Mouse (Mus musculus) liver, postnatal 0 days (tissue): Measurements from ENCODE around the gene Tubgcp3. TPM values are rescaled to one million over a fixed set of nuclear protein-coding genes. Genes with fewer than 3 reads are reported as not detected.
"Not testable (repeated sequence)": the region's sequence is repeated elsewhere in the genome, so short reads cannot be mapped to it uniquely, and the experiment has no call there.

Source experiments
- ATAC-seq: fragments of 200-750 bp; cut with Nextera tagmentation; 2 replicates; pipeline ENCODE4 v1.8.0; 2017; ENCODE audit warnings: mild to moderate bottlenecking, moderate library complexity
- DNase-seq: peaks from one replicate; pipeline ENCODE4 v3.0.0-alpha.2; 2016
- H3K27ac ChIP-seq: fragments of 300-500 bp; sonication (generic); 2 replicates; pipeline ENCODE4 v1.5.1; 2014; ENCODE audit warnings: antibody characterized with exemption, moderate library complexity, mild to moderate bottlenecking, low read depth
- H3K27me3 ChIP-seq: fragments of 300-500 bp; sonication (generic); 2 replicates; pipeline ENCODE4 v1.6.1; 2014; ENCODE audit warnings: low read length, control low read depth, mixed read lengths; ENCODE audit not compliant: insufficient read depth
- H3K36me3 ChIP-seq: fragments of 300-500 bp; sonication (generic); replicated peaks from 2 replicates; pipeline ENCODE4 v1.6.1; 2014; ENCODE audit warnings: mild to moderate bottlenecking, control low read depth, low read length, moderate library complexity, mixed read lengths; ENCODE audit not compliant: insufficient read depth
- H3K4me1 ChIP-seq: fragments of 300-500 bp; sonication (generic); 2 replicates; pipeline ENCODE4 v1.6.1; 2014; ENCODE audit warnings: antibody characterized with exemption, mild to moderate bottlenecking, control low read depth; ENCODE audit not compliant: insufficient read depth
- H3K4me2 ChIP-seq: fragments of 300-500 bp; sonication (generic); 2 replicates; pipeline ENCODE4 v1.6.1; 2014; ENCODE audit warnings: low read depth, mild to moderate bottlenecking, low read length, moderate library complexity, mixed read lengths
- H3K4me3 ChIP-seq: fragments of 300-500 bp; sonication (generic); 2 replicates; pipeline ENCODE4 v1.5.1; 2014; ENCODE audit warnings: low read depth, low read length
- H3K9ac ChIP-seq: fragments of 300-500 bp; sonication (generic); replicated peaks from 2 replicates; pipeline ENCODE4 v1.6.1; 2014; ENCODE audit warnings: mild to moderate bottlenecking, moderate library complexity
- H3K9me3 ChIP-seq: fragments of 300-500 bp; sonication (generic); 2 replicates; pipeline ENCODE4 v1.6.1; 2016; ENCODE audit warnings: mild to moderate bottlenecking, control low read depth, low read length, mixed read lengths
- CTCF ChIP-seq: sonication (generic); IDR thresholded peaks from 2 replicates; pipeline ENCODE4 v1.5.1; 2016; ENCODE audit warnings: antibody characterized with exemption, low read depth
- EP300 ChIP-seq: IDR thresholded peaks from 2 replicates; pipeline ENCODE4 v1.6.1; 2016; ENCODE audit warnings: antibody characterized with exemption, low read depth, mild to moderate bottlenecking
- WGBS: fragments of 180-500 bp; shearing (Covaris S2); extraction: QIAGEN DNeasy Blood & Tissue Kit; methylation state at CpG from one replicate; pipeline ENCODE4 v1.1.7; 2014; ENCODE audit not compliant: insufficient replicate concordance; 5-methylcytosine and 5-hydroxymethylcytosine counted together
- polyA plus RNA-seq: library from polyadenylated mRNA; unstranded; fragments of >200 nt; fragmentation: Nextera tagmentation; extraction: Ambion mirVana; gene quantifications from 2 replicates; pipeline ENCODE4 v1.2.1, GENCODE M21; 2015

Gene Tubgcp3
- polyA plus RNA-seq, 1 experiment from 2014 or later = 10.9 TPM

GRCm38 (mm10) chr8:12625890-12626289 lies 46.2 kb downstream of the Tubgcp3 start:
- H3K4me2 ChIP-seq = no peak overlapping the region
- DNase-seq = no peak
- peaks cover 3% of the 10 kb centered on the region; the same call in 1 of the 2 replicates for H3K9me3 ChIP-seq
- no peak for ATAC-seq
- peaks cover 72% of the 10 kb centered on the region for H3K36me3 ChIP-seq
- no peaks in the 10 kb centered on the region for H3K4me1 ChIP-seq
- 89% methylated on average over 5 of the region's 5 CpGs for WGBS
- H3K9ac ChIP-seq = no peak overlapping the region
- no peak overlapping the region for H3K27ac ChIP-seq
- H3K27me3 ChIP-seq = no peaks in the 10 kb centered on the region
- H3K4me3 ChIP-seq = no peak overlapping the region
- TF ChIP-seq CTCF (no peak), EP300 (no peak)

- TF ChIP-seq CTCF (no peak), EP300 (no peak)
- no peak overlapping the region for H3K9ac ChIP-seq
- 92% methylated on average over 18 of the region's 18 CpGs for WGBS
- H3K27ac ChIP-seq = no peak overlapping the region
- no peak for DNase-seq
- no peaks in the 10 kb centered on the region for H3K4me1 ChIP-seq
- no peaks in the 10 kb centered on the region for H3K27me3 ChIP-seq
- peaks cover 3% of the 10 kb centered on the region; the same call in 1 of the 2 replicates for H3K9me3 ChIP-seq
- no peak overlapping the region for H3K4me3 ChIP-seq
- ATAC-seq = no peak
- peaks cover 53% of the 10 kb centered on the region for H3K36me3 ChIP-seq
- H3K4me2 ChIP-seq = no peak overlapping the region
Observed at GRCm38 (mm10) chr8:12621550-12622222, 50.4 kb downstream of the Tubgcp3 start.

GRCm38 (mm10) chr8:12617369-12617768 lies 54.7 kb downstream of the Tubgcp3 start:
- H3K27me3 ChIP-seq, H3K4me2 ChIP-seq, H3K4me3 ChIP-seq, ATAC-seq, H3K27ac ChIP-seq, H3K9me3 ChIP-seq, H3K4me1 ChIP-seq, DNase-seq, H3K9ac ChIP-seq: not testable (repeated sequence)
- 87% methylated on average over 3 of the region's 3 CpGs for WGBS
- H3K36me3 ChIP-seq = peaks cover 43% of the 10 kb centered on the region

- Histone ChIP-seq H3K9ac (no peak overlapping the region), H3K36me3 (peaks cover 18% of the 10 kb centered on the region), H3K27me3 (peaks cover 23% of the 10 kb centered on the region), H3K4me3 (no peak overlapping the region), H3K27ac (no peak overlapping the region), H3K4me2 (no peak overlapping the region), H3K4me1 (peaks cover 8% of the 10 kb centered on the region; the same call in 1 of the 2 replicates), H3K9me3 (no peaks in the 10 kb centered on the region)
- TF ChIP-seq CTCF = no peak
- no peak for TF ChIP-seq EP300
- DNase-seq (no peak), ATAC-seq (no peak)
- 89% methylated on average over 7 of the region's 7 CpGs for WGBS
Observed at GRCm38 (mm10) chr8:12613201-12613600, 58.8 kb downstream of the Tubgcp3 start.

- Histone ChIP-seq H3K27ac (no peak overlapping the region), H3K9me3 (no peaks in the 10 kb centered on the region), H3K4me3 (no peak overlapping the region), H3K4me1 (peaks cover 8% of the 10 kb centered on the region; the same call in 1 of the 2 replicates), H3K36me3 (peaks cover 5% of the 10 kb centered on the region), H3K9ac (no peak overlapping the region), H3K27me3 (peaks cover 37% of the 10 kb centered on the region), H3K4me2 (no peak overlapping the region)
- peak; percentile 74 for ATAC-seq
- DNase-seq = no peak
- 56% methylated on average over 12 of the region's 12 CpGs for WGBS
- TF ChIP-seq CTCF (no peak), EP300 (no peak)
Observed at GRCm38 (mm10) chr8:12609752-12610449, 62.1 kb downstream of the Tubgcp3 start.

GRCm38 (mm10) chr8:12608810-12609209 lies 63.2 kb downstream of the Tubgcp3 start:
- TF ChIP-seq CTCF (no peak), EP300 (no peak)
- Histone ChIP-seq H3K4me3 (no peak overlapping the region), H3K4me2 (no peak overlapping the region), H3K36me3 (peaks cover 3% of the 10 kb centered on the region; the same call in 1 of the 2 replicates), H3K9me3 (no peaks in the 10 kb centered on the region), H3K27me3 (peaks cover 41% of the 10 kb centered on the region), H3K4me1 (peaks cover 8% of the 10 kb centered on the region; the same call in 1 of the 2 replicates), H3K27ac (no peak overlapping the region), H3K9ac (no peak overlapping the region)
- DNase-seq = no peak
- no peak for ATAC-seq
- 62% methylated on average over 10 of the region's 10 CpGs for WGBS
